Mouse (Mus musculus) stomach, embryonic 14.5 days (tissue): ENCODE data around the gene Rfwd3. TPM values are rescaled to one million over a fixed set of nuclear protein-coding genes. Genes with fewer than 3 reads are reported as not detected.
"Not testable (repeated sequence)": the region's sequence is repeated elsewhere in the genome, so short reads cannot be mapped to it uniquely, and the experiment has no call there.

ENCODE experiments used
- ATAC-seq: fragments of 200-750 bp; cut with Nextera tagmentation; 2 replicates; pipeline ENCODE4 v1.8.0; 2017; ENCODE audit warnings: low read depth, moderate TSS enrichment; ENCODE audit not compliant: insufficient number of reproducible peaks, insufficient read depth, low FRiP score
- H3K27ac ChIP-seq: fragments of 300-500 bp; sonication (generic); 2 replicates; pipeline ENCODE4 v1.5.1; 2014; ENCODE audit warnings: mild to moderate bottlenecking, low read length, moderate library complexity, mixed read lengths
- H3K27me3 ChIP-seq: fragments of 300-500 bp; sonication (generic); 2 replicates; pipeline ENCODE4 v1.6.1; 2014; ENCODE audit warnings: low read length, control low read depth, mixed read lengths; ENCODE audit not compliant: control insufficient read depth, insufficient read depth
- H3K36me3 ChIP-seq: fragments of 300-500 bp; sonication (generic); 2 replicates; pipeline ENCODE4 v1.6.1; 2014; ENCODE audit warnings: mild to moderate bottlenecking, control low read depth, low read length, moderate library complexity, mixed read lengths; ENCODE audit not compliant: control insufficient read depth, insufficient read depth
- H3K4me1 ChIP-seq: fragments of 300-500 bp; sonication (generic); 2 replicates; pipeline ENCODE4 v1.6.1; 2014; ENCODE audit warnings: low read length, control low read depth, mixed read lengths; ENCODE audit not compliant: control insufficient read depth, insufficient read depth
- H3K4me2 ChIP-seq: fragments of 300-500 bp; sonication (generic); replicated peaks from 2 replicates; pipeline ENCODE4 v1.6.1; 2014; ENCODE audit warnings: low read depth, low read length, control low read depth
- H3K4me3 ChIP-seq: fragments of 300-500 bp; sonication (generic); 2 replicates; pipeline ENCODE4 v1.5.1; 2014; ENCODE audit warnings: low read depth, low read length, control low read depth
- H3K9ac ChIP-seq: fragments of 300-500 bp; sonication (generic); replicated peaks from 2 replicates; pipeline ENCODE4 v1.6.1; 2014; ENCODE audit warnings: low read depth, mild to moderate bottlenecking, control low read depth, low read length, moderate library complexity, mixed read lengths
- H3K9me3 ChIP-seq: fragments of 300-500 bp; sonication (generic); 2 replicates; pipeline ENCODE4 v1.6.1; 2016; ENCODE audit warnings: low read depth, low read length, control low read depth; ENCODE audit not compliant: control insufficient read depth
- WGBS: fragments of 180-500 bp; shearing (Covaris S2); extraction: QIAGEN DNeasy Blood & Tissue Kit; methylation state at CpG from one replicate; pipeline ENCODE4 v1.1.7; 2014; 5-methylcytosine and 5-hydroxymethylcytosine counted together
- polyA plus RNA-seq: library from polyadenylated mRNA; unstranded; fragments of >200 nt; fragmentation: Nextera tagmentation; extraction: Ambion mirVana; gene quantifications from 2 replicates; pipeline ENCODE4 v1.2.1, GENCODE M21; 2014

The Rfwd3 gene
- polyA plus RNA-seq, 1 experiment from 2014 or later = 54.7 TPM

- no peaks in the 10 kb centered on the region for H3K27me3 ChIP-seq
- H3K4me2 ChIP-seq = no peak overlapping the region
- no peak for ATAC-seq
- H3K27ac ChIP-seq = no peak overlapping the region
- H3K4me3 ChIP-seq = no peak overlapping the region
- no peaks in the 10 kb centered on the region for H3K36me3 ChIP-seq
- no peak overlapping the region for H3K9ac ChIP-seq
- 78% methylated on average over 2 of the region's 2 CpGs for WGBS
- H3K9me3 ChIP-seq = no peaks in the 10 kb centered on the region
- no peaks in the 10 kb centered on the region for H3K4me1 ChIP-seq
Observed at GRCm38 (mm10) chr8:111250111-111250510, 49.9 kb downstream of the Rfwd3 start.

- H3K4me3 ChIP-seq = no peak overlapping the region
- no peak overlapping the region for H3K9ac ChIP-seq
- ATAC-seq = no peak
- H3K4me1 ChIP-seq = no peaks in the 10 kb centered on the region
- H3K27ac ChIP-seq = no peak overlapping the region
- no peak overlapping the region for H3K4me2 ChIP-seq
- no peaks in the 10 kb centered on the region for H3K27me3 ChIP-seq
- H3K9me3 ChIP-seq = no peaks in the 10 kb centered on the region
- no peaks in the 10 kb centered on the region for H3K36me3 ChIP-seq
Observed at GRCm38 (mm10) chr8:111248136-111248535, 51.9 kb downstream of the Rfwd3 start.

GRCm38 (mm10) chr8:111246864-111247263, 53.2 kb downstream of the Rfwd3 start:
- H3K36me3 ChIP-seq, H3K27me3 ChIP-seq, H3K4me2 ChIP-seq, H3K9me3 ChIP-seq, ATAC-seq, H3K27ac ChIP-seq, H3K4me1 ChIP-seq, H3K9ac ChIP-seq, H3K4me3 ChIP-seq: not testable (repeated sequence)
- 100% methylated on average over 1 of the region's 1 CpGs for WGBS

- Histone ChIP-seq H3K9ac (no peak overlapping the region), H3K9me3 (no peaks in the 10 kb centered on the region), H3K27ac (no peak overlapping the region), H3K27me3 (no peaks in the 10 kb centered on the region), H3K36me3 (no peaks in the 10 kb centered on the region), H3K4me3 (no peak overlapping the region), H3K4me1 (no peaks in the 10 kb centered on the region), H3K4me2 (no peak overlapping the region)
- 89% methylated on average over 4 of the region's 4 CpGs for WGBS
- ATAC-seq = no peak
Observed at GRCm38 (mm10) chr8:111246287-111246830, 53.7 kb downstream of the Rfwd3 start.

GRCm38 (mm10) chr8:111237301-111237700, 62.7 kb downstream of the Rfwd3 start:
- H3K9me3 ChIP-seq = no peaks in the 10 kb centered on the region
- no peak overlapping the region for H3K27ac ChIP-seq
- no peak for ATAC-seq
- no peaks in the 10 kb centered on the region for H3K4me1 ChIP-seq
- no peaks in the 10 kb centered on the region for H3K36me3 ChIP-seq
- H3K27me3 ChIP-seq = no peaks in the 10 kb centered on the region
- 88% methylated on average over 3 of the region's 3 CpGs for WGBS
- no peak overlapping the region for H3K9ac ChIP-seq
- no peak overlapping the region for H3K4me3 ChIP-seq
- H3K4me2 ChIP-seq = no peak overlapping the region

- WGBS = 91% methylated on average over 2 of the region's 2 CpGs
- Histone ChIP-seq H3K4me1 (no peaks in the 10 kb centered on the region), H3K9ac (no peak overlapping the region), H3K4me3 (no peak overlapping the region), H3K9me3 (no peaks in the 10 kb centered on the region), H3K4me2 (no peak overlapping the region), H3K27ac (no peak overlapping the region), H3K27me3 (no peaks in the 10 kb centered on the region), H3K36me3 (no peaks in the 10 kb centered on the region)
- ATAC-seq = no peak
Observed at GRCm38 (mm10) chr8:111233730-111234129, 66.3 kb downstream of the Rfwd3 start.

- no peaks in the 10 kb centered on the region for H3K27me3 ChIP-seq
- ATAC-seq = no peak
Observed at GRCm38 (mm10) chr8:111224153-111224552, 75.9 kb downstream of the Rfwd3 start.

More at GRCm38 (mm10) chr8:111224153-111224552, 75.9 kb downstream of the Rfwd3 start:
- Histone ChIP-seq H3K4me3 (no peak overlapping the region), H3K9ac (no peak overlapping the region), H3K4me1 (no peaks in the 10 kb centered on the region), H3K9me3 (no peaks in the 10 kb centered on the region), H3K36me3 (no peaks in the 10 kb centered on the region), H3K27ac (no peak overlapping the region), H3K4me2 (no peak overlapping the region)
- WGBS = 53% methylated on average over 5 of the region's 5 CpGs

Other genes starting within 250 kb of the Rfwd3 start
- gene Exosc6, start 243.9 kb downstream of the Rfwd3 start, polyA plus RNA-seq = 13.2 and 13.8 TPM in 2 replicates
- not detected in 2 replicates for gene Clec18a, start 207.8 kb downstream of the Rfwd3 start, polyA plus RNA-seq
- 7.5 and 8.6 TPM in 2 replicates for gene Pdpr, start 205.6 kb downstream of the Rfwd3 start, polyA plus RNA-seq
- 89.4 and 97.6 TPM in 2 replicates for gene Glg1, start 41.0 kb downstream of the Rfwd3 start, polyA plus RNA-seq
- gene Mlkl, start 38.0 kb upstream of the Rfwd3 start, polyA plus RNA-seq = 0.74 and 1.8 TPM in 2 replicates
- gene Fa2h, start 93.6 kb upstream of the Rfwd3 start, polyA plus RNA-seq = 4.9 and 5.8 TPM in 2 replicates
- 5.4 and 6.8 TPM in 2 replicates for gene Wdr59, start 221.9 kb upstream of the Rfwd3 start, polyA plus RNA-seq
- gene Znrf1, start 235.9 kb upstream of the Rfwd3 start, polyA plus RNA-seq = 36.9 and 37.7 TPM in 2 replicates